Mouse (Mus musculus) limb, embryonic 12.5 days (tissue): ENCODE measurements at regions not wholly inside any gene's neighbourhood (a gene's known extent, or its start where the extent isn't known, plus 50 kb on each side); places are given as distances from the start of the nearest gene placed in this dataset.
A peak's percentile ranks its signal among the peaks of the same experiment; 100 is the strongest.

Experiments
- ATAC-seq: fragments of 200-750 bp; cut with Nextera tagmentation; 2 replicates; pipeline ENCODE4 v1.8.0; 2017; ENCODE audit warnings: low read depth, moderate TSS enrichment; ENCODE audit not compliant: insufficient number of reproducible peaks, insufficient read depth, low FRiP score, low TSS enrichment
- H3K27ac ChIP-seq: fragments of 300-500 bp; sonication (generic); 2 replicates; pipeline ENCODE4 v1.5.1; 2016; ENCODE audit warnings: mild to moderate bottlenecking, moderate library complexity
- H3K27me3 ChIP-seq: fragments of 300-500 bp; sonication (generic); 2 replicates; pipeline ENCODE4 v1.6.1; 2016; ENCODE audit warnings: mild to moderate bottlenecking, moderate library complexity
- H3K36me3 ChIP-seq: fragments of 300-500 bp; sonication (generic); 2 replicates; pipeline ENCODE4 v1.6.1; 2016; ENCODE audit warnings: mild to moderate bottlenecking, moderate library complexity
- H3K4me1 ChIP-seq: fragments of 300-500 bp; sonication (generic); replicated peaks from 2 replicates; pipeline ENCODE4 v1.6.1; 2016
- H3K4me2 ChIP-seq: fragments of 300-500 bp; sonication (generic); 2 replicates; pipeline ENCODE4 v1.6.1; 2016; ENCODE audit warnings: mild to moderate bottlenecking, moderate library complexity
- H3K4me3 ChIP-seq: fragments of 300-500 bp; sonication (generic); replicated peaks from 2 replicates; pipeline ENCODE4 v1.5.1; 2016; ENCODE audit warnings: mild to moderate bottlenecking
- H3K9ac ChIP-seq: fragments of 300-500 bp; sonication (generic); replicated peaks from 2 replicates; pipeline ENCODE4 v1.6.1; 2016; ENCODE audit warnings: mild to moderate bottlenecking, moderate library complexity
- H3K9me3 ChIP-seq: fragments of 300-500 bp; sonication (generic); 2 replicates; pipeline ENCODE4 v1.6.1; 2016; ENCODE audit warnings: mild to moderate bottlenecking, moderate library complexity
- WGBS: fragments of 180-500 bp; shearing (Covaris S2); methylation state at CpG from one replicate; pipeline ENCODE4 v1.1.7; 2016; 5-methylcytosine and 5-hydroxymethylcytosine counted together

GRCm38 (mm10) chr13:111179186-111179585, 75.6 kb upstream of the Actbl2 start:
- Histone ChIP-seq H3K36me3 (no peaks in the 10 kb centered on the region), H3K27ac (no peak overlapping the region), H3K9me3 (no peaks in the 10 kb centered on the region), H3K4me1 (no peaks in the 10 kb centered on the region; the same call in 1 of the 2 replicates), H3K4me3 (no peak overlapping the region), H3K9ac (no peak overlapping the region), H3K4me2 (no peak overlapping the region), H3K27me3 (no peaks in the 10 kb centered on the region)
- WGBS = 83% methylated on average over 6 of the region's 6 CpGs
- no peak for ATAC-seq

DNA sequence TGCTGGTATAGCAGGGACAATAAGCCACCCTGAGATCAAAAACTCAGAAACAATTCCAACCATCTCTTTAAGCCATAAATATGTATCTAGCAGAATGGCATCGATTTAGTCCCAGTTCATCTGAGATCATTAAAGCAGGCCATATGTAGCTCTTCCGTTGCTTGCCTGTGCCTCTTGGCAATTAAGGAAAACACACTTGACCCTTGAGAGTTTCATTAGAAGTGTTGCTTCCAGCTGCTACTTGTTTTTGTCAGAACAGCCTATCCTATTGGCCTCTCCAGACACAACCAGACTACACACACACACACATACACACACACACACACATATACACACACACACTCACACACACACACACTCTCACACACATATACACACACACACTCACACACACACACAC, 71.5 kb upstream of the Actbl2 start:
- H3K4me2 ChIP-seq = no peak overlapping the region
- no peak for ATAC-seq
- H3K9me3 ChIP-seq = no peaks in the 10 kb centered on the region
- H3K27me3 ChIP-seq = no peaks in the 10 kb centered on the region
- H3K27ac ChIP-seq = no peak overlapping the region
- H3K36me3 ChIP-seq = no peaks in the 10 kb centered on the region
- no peaks in the 10 kb centered on the region; the same call in 1 of the 2 replicates for H3K4me1 ChIP-seq
- no peak overlapping the region for H3K4me3 ChIP-seq
- no peak overlapping the region for H3K9ac ChIP-seq
- 30% methylated on average over 2 of the region's 2 CpGs for WGBS

GRCm38 (mm10) chr13:111185799-111186198, 69.0 kb upstream of the Actbl2 start:
- Histone ChIP-seq H3K9me3 (no peaks in the 10 kb centered on the region), H3K9ac (no peak overlapping the region), H3K4me1 (no peaks in the 10 kb centered on the region; the same call in 1 of the 2 replicates), H3K4me3 (no peak overlapping the region), H3K27me3 (no peaks in the 10 kb centered on the region), H3K4me2 (no peak overlapping the region), H3K36me3 (no peaks in the 10 kb centered on the region), H3K27ac (no peak overlapping the region)
- ATAC-seq = no peak
- WGBS = 73% methylated on average over 4 of the region's 4 CpGs

- H3K36me3 ChIP-seq = no peaks in the 10 kb centered on the region
- no peak overlapping the region for H3K4me2 ChIP-seq
- H3K9ac ChIP-seq = no peak overlapping the region
- no peaks in the 10 kb centered on the region; the same call in 1 of the 2 replicates for H3K4me1 ChIP-seq
- no peaks in the 10 kb centered on the region for H3K9me3 ChIP-seq
- ATAC-seq = no peak
- no peaks in the 10 kb centered on the region for H3K27me3 ChIP-seq
- no peak overlapping the region for H3K4me3 ChIP-seq
- WGBS = 81% methylated on average over 2 of the region's 2 CpGs
- H3K27ac ChIP-seq = no peak overlapping the region
These were observed 68.0 kb upstream of the Actbl2 start for GRCm38 (mm10) chr13:111186833-111187232.

DNA sequence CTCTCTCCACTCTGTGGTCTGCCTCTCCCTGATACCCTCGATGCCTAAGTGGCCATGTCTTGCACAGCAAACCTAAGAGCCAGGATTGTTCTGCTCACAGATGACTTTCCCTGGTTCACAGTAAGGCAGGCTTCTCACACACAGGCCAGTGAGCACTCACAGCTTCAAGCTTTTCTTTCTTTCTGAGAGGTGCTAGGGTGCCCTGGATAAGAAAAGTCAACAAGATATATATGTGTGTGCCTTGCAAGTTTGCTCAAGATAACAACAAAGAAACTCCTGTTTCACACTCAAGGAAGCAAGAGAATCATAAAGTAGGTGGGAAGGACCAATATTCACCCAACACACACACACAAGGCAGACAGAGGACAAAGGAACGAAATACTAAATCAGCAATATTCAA, 60.9 kb upstream of the Actbl2 start:
- H3K27ac ChIP-seq = 0 out of 2 replicates have a peak overlapping the region, but pooled peaks have one; percentile 29
- no peak overlapping the region for H3K4me2 ChIP-seq
- no peaks in the 10 kb centered on the region for H3K27me3 ChIP-seq
- H3K4me1 ChIP-seq = no peaks in the 10 kb centered on the region
- no peaks in the 10 kb centered on the region for H3K36me3 ChIP-seq
- no peak for ATAC-seq
- H3K9ac ChIP-seq = no peak overlapping the region
- no peaks in the 10 kb centered on the region for H3K9me3 ChIP-seq
- 71% methylated on average over 2 of the region's 2 CpGs for WGBS
- H3K4me3 ChIP-seq = no peak overlapping the region

DNA sequence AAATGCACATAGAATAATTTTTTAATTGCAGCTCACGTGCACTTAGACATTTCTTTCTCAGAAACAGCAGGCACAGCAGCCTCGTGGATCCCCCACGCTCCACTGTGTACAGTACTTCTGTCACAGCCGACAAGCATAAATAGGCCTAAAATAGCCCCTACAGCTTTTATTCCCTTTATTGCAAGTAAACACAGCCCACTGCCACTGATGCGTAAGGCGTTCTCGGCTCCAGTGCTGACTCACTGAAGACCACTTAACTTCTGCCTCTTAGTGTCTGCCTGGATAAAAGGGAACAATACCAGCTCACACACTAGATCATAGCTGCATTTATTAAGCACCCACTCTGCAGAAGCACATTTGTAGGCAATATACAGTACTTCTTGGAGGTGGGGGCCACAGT, 60.5 kb upstream of the Actbl2 start:
- WGBS = 70% methylated on average over 7 of the region's 7 CpGs
- H3K9ac ChIP-seq = no peak overlapping the region
- H3K36me3 ChIP-seq = no peaks in the 10 kb centered on the region
- no peak overlapping the region for H3K4me2 ChIP-seq
- H3K27me3 ChIP-seq = no peaks in the 10 kb centered on the region
- no peak for ATAC-seq
- no peak overlapping the region for H3K27ac ChIP-seq
- no peaks in the 10 kb centered on the region for H3K4me1 ChIP-seq
- H3K4me3 ChIP-seq = no peak overlapping the region
- H3K9me3 ChIP-seq = no peaks in the 10 kb centered on the region

- no peak overlapping the region for H3K9ac ChIP-seq
- H3K36me3 ChIP-seq = no peaks in the 10 kb centered on the region
- ATAC-seq = no peak
- no peaks in the 10 kb centered on the region for H3K27me3 ChIP-seq
- H3K4me3 ChIP-seq = no peak overlapping the region
- no peak overlapping the region for H3K4me2 ChIP-seq
- no peaks in the 10 kb centered on the region for H3K9me3 ChIP-seq
- H3K4me1 ChIP-seq = no peaks in the 10 kb centered on the region
- 89% methylated on average over 3 of the region's 3 CpGs for WGBS
- H3K27ac ChIP-seq = no peak overlapping the region
These were observed 53.3 kb upstream of the Actbl2 start for GRCm38 (mm10) chr13:111201532-111201931.

- Histone ChIP-seq H3K9ac (no peak overlapping the region), H3K27me3 (no peaks in the 10 kb centered on the region), H3K36me3 (no peaks in the 10 kb centered on the region), H3K4me3 (no peak overlapping the region), H3K9me3 (no peaks in the 10 kb centered on the region), H3K27ac (no peak overlapping the region), H3K4me2 (no peak overlapping the region), H3K4me1 (no peaks in the 10 kb centered on the region)
- ATAC-seq = no peak
- 81% methylated on average over 11 of the region's 11 CpGs for WGBS
These were observed 50.1 kb upstream of the Actbl2 start for GRCm38 (mm10) chr13:111204580-111205285.
